Mouse (Mus musculus) naive thymus-derived CD4-positive, alpha-beta T cell, adult 2 months (primary cell): Measurements from ENCODE around the gene Cdk16.
"Not testable (repeated sequence)": the region's sequence is repeated elsewhere in the genome, so short reads cannot be mapped to it uniquely, and the experiment has no call there.

Experiments used
- DNase-seq: peaks from one replicate; pipeline ENCODE4 v3.0.0-alpha.2; 2011; ENCODE audit warnings: low read depth

Gene Cdk16

DNA sequence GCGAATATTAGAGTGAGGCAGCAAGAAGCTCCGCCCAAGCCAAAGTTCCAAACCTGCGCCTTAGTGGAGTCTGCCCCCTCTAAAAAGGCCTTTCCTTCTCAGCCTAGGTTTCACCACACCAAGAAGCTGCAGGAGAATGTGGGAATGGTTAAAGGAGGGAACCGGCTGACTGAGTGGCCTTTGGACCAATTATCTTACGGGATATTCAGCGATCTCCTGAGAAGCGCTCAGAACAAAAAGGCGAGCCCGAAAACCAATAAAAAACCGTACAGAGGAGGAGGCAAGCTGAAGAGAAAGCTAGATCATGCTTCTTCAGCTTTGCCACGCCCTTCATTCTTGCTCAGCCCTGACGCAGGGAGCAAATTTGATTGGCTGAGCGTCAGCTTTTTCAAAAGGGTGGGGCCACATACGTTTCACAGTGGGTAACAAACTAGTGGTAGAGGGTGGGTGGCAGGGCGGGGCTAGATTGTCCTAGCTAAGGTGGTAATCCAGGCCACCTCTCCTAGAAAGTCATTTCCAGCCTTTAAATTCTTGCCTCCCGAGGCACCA is at the start of gene Cdk16:
Gene Cdk16, plus strand, starts transcription at position 436 of the 549 bp plus-strand sequence.
- peak; percentile 92 for DNase-seq

DNA sequence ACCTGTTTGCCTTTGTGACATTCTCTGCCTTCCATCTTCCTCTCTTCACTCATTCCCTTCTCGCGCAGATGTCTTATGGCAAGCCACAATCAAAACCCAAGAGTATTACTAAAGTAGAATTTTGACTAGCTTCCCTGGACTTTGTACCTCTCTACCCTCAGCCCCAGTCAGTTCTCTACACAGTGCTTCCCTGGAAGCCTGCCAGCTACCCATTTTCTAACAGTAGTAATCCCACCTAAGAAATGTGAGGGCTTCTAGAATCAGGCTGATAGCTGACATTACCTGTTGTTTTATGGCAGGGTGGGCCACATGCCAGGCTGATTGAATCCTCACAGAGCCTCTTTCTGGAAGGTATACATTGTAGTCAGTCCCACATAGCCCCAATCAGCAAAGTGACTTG is 49.6 kb upstream of the Cdk16 start:
- DNase-seq, result no peak

DNA sequence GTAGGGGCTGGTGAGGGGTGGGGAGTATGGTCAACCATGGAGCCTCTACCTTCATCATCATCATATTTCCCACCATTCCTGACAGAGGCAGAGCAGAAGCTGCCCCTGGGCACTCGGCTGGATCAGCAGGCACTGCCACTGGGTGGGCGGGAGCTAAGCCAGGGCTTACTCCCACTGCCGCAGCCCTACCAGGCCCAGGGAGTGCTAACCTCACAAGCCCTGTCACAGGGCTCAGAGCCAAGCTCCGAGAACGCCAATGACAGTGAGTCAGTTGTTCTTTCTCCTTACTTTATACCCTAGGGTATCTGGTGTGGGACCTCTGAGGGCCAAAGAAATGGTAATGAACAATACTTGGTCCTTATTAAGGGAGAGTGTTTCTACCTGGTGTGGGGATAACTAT is 43.0 kb upstream of the Cdk16 start:
- DNase-seq, result no peak

DNA sequence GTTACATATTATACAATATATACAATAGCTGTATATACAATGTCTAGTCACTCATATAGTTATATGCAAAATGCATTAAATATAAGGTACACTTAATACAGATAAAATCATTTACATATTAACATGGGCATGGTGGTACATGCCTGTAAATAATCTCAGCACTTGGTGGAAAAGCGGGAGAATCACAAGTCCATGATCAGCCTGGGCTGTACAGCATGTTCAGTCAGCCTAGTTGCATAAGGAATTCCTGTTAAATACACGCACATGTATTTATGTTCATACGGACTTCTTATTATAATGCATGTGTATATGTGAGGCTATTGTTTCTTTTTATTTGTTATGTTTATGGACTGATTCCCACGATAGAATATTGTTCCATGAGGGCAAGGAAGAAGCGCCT is 30.2 kb upstream of the Cdk16 start:
- no peak for DNase-seq

DNA sequence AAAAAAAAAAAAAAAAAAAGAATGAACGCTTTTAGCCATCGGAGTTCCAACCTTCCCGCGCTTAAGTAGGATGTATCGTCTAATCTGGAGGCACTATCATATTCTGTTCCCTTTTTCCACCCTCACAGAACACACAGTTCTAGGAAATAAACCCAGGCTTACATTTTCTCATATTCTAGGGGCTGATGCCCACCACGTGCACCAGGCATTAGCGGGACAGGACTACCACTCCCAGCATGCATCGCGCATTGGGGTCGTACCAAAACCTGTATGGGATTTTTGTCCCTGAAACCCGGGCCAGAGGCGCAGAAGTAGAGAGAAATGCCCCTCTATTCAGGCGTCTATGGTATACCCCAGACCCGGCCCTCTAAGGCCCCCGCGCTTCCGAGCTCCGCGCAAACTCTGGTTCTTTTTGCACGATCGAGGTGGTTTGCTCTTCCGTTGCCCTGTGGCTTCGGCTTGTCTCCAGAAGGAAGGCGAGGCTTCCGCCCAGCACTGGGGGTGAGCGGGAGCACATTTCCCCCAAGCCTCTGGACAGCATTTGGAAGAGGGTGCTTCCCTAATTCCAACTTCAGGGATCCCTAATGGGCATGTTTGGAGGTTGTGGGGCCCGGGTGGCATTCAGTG is 29.6 kb upstream of the Cdk16 start, which contains the start of gene Uba1:
Gene Uba1, plus strand, starts transcription at position 301 of the 627 bp plus-strand sequence.
- DNase-seq, result peak; percentile 84

DNA sequence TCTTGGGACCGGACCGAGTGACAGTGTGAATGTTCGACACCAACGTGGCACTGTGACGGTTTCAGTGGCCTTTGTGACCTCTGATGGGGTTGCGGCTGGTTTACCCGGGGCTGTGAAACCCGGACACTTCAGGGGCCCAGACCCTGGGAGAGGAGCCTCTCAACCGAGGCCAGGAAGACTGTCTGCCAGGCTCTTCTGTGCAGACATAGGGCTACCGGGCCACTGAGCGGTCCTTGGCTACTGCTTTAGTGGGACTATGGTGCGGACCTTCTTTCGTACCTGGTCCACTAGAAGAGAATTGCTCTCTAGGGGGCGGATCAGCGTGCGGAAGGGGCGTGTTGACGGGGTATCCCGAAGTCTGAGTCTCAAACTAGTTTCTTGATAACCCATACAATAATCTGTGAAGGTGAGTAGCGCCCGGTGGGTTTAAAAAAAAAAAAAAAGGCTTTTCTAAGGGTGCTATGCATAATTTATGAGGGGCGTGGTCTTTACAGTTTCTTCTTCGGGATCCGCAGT is 28.8 kb upstream of the Cdk16 start:
- DNase-seq, result peak; percentile 36

DNA sequence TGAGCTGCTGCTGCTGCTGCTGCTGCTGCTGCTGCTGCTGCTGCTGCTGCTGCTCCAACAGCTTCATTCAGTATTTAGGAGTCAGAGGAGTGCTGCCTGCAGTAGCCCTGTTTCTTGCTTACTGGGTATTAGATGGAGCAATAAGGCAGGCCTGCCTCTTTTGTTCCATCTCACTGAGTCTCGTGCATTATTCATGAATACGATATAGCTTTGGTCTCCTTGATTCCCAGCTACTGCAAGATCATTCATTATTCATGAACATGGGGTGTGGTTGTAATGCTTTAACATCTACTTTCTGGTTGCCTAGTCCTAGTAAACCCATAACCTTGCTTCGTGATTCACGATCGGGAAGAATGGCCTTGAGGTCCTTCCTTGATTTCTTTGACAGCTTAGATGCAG is 25.4 kb upstream of the Cdk16 start:
- no peak for DNase-seq

DNA sequence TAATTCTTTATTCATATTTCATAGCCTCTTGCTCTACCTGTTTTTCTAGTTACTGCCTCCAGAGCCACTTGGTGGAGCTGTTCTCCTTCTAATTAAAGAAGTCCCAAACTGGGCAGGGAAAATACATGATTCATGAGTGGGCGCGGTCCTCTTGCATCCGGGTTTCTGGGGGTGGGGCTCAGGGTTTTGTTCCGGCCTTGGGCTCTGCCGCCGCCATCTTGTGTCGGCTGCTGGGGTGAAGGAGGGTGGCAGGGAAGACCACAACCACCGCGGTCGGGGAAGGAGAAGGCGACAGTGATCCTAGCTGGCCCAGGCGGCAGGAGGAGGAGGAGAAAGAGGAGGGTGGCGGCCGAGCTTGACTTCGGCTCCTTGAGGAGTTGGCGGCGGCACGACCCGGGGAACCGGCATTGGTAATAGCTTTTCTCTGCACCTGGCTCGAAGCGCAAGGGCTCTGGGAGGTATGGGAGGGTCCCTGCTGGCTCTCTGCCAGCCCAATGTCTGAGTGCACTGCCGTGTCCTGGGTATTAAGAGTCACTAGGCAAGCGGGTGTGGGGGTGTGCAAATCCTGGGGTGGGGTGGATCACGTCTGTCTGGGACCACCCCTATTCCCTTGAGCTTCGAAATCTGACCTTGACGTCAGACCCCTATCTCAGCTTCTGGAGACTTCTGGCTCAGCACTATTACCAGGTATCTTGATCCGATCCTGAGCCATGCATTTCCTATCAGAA is 24.9 kb upstream of the Cdk16 start:
- peak; percentile 89 for DNase-seq

DNA sequence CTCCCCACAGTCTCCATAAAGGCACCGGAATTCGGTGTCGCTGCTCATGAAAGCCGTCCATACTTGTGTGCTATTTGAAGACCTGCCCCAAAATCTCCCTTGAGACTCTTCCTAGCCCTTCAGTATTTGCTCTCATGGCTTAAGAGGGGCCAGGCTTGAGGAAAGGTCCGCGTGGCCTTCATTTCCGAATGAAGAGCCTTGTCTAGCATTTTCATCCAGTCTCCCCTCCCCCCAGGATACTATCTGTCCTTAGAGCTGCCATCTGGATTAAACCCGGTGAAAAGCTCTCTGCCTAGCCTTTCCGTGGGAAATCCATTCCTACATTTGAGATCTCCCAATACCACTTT is 24.3 kb upstream of the Cdk16 start:
- no peak for DNase-seq

DNA sequence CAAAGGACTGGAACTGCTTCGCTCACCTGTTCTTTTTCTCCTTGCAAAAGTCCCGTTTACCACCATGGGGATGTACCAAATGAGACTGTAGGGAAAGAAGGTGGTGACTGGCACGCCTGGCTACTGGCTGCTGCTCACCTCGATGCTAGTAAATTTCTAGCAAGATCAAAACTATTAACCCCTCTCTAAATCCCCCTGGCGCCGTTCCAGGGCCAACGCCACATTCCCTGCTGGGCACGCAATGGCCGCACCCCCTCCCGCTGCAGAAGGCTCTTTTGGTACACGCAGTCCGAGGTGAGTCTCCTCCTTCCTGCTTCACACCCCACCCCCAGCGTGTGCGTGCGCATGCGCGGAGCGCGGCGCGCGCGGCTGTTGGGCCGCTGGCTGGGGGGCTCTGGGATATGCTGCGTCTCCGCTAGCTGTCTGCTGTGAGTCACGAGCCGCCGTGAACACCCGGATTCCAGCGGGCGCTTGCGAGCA is 354 bp downstream of the Cdk16 start:
- DNase-seq, result peak; percentile 87

DNA sequence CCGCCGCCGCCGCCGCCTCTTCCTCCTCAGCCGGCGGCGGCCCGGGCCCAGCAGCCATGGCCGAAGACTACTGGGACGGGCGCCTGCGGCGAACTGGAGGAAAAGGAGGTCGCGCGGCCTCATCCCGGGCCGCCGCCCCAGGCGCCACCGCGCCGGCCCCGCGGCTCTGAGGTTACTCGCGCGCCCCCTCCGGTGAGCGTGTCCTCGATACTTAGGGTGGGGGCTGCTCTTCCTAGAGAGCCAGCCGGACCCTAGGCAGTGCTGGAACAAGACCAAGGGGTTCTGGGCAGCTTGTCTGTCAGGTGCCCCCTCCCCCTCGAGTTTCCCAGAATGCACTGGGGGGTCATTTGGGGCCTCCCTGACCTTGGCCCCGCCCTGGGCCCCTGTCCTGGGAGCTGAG is 861 bp downstream of the Cdk16 start:
- DNase-seq, result peak; percentile 65

DNA sequence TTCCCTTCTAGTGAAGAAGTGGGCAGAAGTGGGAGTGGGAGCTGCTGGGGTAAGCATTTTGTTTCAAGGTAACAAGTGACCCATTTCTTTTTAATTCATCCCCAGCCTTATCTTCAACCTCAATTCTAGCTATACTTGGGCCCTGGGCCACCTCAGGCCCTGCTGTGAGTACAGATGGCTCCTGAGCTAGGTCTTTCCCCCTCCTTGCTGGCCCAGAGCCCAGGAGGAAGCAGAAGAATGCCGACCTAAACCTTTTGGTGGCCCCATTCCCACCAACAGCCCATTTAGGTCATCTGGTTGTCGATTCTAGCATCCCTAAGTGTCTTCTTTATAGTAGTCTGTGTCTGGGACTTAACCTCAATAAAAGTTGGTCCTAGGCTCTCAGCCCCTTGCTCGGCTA is 3.8 kb downstream of the Cdk16 start:
- DNase-seq, result no peak

DNA sequence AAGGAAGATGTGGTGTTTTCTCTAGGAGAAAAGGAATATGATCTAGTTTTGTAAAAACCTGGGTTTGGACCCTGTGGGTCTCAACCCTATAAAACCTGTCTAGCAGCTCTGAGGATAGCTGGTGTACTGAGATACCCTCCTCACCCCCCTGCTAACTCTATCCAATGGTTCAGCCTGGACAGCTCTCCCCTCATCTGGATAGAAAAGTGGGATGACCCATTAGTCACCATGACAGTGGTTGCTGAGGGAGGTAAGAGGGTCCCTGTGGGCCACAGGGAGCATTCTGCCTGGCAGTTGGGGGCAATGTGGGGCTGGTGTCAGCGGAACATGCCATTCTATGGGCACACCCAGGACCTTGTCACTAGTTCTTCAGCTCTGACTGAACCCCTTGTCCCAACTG is 4.9 kb downstream of the Cdk16 start:
- no peak for DNase-seq

DNA sequence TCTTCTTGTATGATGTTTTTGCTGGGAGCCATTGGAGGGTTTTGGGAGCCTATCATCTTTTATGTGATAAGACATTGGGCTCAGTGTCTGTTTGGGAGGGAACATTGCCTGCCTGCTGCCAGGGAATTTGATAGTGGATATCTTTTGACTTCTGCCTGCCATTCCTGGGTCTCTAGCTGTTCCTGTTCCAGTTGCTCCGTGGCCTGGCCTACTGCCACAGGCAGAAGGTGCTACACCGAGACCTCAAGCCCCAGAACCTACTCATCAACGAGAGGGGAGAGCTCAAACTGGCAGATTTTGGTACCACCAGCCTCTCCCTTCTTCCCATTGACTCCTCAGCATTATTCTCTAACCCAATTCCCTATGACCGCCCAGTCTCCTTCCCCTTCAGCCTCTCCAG is 8.1 kb downstream of the Cdk16 start:
- DNase-seq, result no peak

DNA sequence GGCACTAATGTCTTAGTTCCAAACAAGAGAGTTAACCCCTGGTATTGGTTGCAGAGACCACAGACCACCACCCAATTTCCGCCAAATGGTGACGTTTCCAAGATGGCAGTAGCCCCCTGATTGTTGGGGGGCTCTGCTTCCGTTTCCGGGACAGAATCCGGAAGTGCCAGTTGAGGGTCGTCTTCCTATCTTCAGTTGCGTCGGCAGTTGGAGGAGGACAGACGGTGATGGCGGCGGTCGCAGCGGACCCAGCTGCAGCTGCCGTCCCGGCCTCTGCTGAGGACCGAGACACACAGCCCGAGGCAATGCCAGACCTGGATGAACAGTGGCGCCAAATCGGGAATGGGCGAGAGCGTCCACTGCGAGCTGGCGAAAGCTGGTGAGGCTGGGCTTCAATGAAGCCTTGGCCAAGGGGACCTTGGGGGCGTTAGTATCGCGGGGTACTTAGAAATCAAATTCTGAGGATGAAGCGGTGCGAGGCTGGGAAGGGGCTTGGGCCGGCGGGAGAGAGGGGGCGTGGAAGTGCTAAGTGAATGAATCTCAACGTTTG is 16.1 kb downstream of the Cdk16 start, which contains the start of gene Usp11:
Gene Usp11, plus strand, starts transcription at position 166 of the 550 bp plus-strand sequence.
- DNase-seq, result no peak

DNA sequence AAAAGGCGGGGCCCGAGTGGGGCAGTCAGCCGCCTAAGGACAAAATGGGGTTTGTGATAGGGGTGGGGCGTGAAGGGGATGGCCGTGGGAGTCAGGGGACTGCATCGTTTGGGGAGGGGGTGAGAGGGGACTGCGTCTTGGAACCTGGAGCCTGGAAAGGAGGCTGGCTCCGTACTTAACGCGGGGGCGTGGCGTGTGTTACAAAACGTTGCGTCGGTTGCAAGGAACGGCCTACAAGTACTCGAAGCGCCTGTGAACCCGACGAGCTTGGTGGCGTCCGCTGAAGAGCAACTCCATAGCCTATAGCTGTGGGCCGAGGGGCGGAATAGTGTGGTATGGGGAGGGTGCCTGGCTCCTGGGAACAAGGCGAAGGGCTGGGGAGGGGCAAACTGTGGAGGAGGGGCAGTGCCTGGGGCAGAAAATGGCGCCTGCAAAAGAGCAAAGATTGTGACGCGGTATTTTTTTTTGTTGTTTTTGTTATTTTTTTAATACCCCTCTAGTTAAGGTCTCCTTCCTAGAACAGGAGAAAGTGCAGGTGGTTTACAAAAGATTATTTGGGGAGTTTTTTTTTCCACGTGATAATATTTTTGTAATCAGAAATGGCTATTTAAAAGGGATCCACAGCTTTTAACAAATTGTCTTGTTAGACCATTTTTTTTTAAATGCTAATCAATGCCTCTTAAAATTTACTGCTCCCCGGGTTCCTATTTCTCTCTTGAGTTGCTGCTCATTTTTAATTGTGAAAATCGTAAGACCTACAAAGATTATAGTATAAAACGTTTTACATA is 16.7 kb downstream of the Cdk16 start:
- DNase-seq, result peak; percentile 85

DNA sequence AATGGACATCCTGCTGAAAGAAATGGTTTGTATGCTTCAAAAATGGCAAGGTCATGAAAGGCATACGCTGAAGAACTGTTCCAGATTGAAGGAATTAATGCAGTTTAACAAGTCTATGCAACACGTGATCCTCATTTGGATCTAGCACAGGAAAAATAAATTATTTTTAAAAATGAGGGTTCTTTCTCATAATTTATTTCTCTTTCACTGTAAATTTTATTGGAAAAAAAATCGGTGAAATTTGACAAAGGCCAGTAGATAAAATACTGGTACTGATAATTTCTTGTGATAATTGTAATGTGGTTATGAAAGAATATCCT is 17.3 kb downstream of the Cdk16 start:
- no peak for DNase-seq

DNA sequence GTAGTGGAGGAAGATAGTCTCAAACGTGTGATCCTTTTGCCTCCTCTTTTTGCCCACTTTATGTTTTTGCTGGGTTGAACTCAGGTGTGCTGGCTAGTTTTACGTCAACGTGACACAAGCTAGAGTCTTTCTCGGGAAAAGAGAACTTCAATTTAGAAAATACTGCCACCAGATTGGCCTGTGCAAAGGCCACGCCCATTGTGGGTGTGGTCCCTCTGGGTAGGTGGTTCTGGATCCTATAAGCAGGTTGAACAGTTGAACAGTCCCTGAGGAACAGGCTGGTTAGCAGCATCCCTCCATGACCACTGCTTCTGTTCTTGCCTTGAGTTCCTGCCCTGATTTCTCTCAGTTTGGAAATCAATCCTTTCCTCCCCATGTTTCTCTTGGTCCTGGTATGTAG is 40.9 kb downstream of the Cdk16 start:
- no peak for DNase-seq

DNA sequence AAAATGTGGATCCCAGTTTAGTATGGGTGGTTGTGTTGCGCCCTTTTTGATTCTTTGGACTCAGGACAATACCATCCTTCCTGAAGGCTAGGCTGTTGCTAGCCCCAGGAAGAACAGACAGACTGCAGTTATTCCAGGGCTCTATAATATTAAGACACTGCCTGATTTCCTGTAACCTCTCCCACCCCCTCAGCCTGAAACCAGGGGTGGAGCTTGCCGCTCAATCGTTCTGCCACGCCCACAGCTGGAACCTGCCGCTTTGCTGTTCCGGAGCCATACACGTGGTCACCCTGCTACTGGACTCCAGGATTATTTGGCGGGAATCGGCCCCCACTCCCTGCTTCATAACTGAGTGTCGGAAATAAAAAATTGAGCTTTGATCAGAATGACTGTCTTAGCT is 42.3 kb downstream of the Cdk16 start:
- not testable (repeated sequence) for DNase-seq

DNA sequence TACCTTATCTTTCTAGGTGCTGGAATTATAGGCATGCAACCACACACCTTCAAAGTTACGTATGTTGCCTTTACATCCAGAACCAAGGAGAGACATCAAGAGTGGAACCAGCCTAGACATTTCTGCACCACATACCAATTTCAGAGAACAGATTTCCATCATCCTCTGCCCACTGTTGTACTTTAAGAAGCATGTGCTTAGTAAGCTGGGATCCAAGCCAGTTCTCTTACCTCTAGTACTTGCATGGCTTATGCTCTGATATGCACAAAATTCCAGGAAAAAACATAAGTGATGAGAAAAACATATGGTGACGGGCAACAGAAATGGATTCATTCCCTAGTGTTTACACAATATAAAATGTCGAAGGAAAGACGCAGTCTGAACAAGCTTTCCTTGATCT is 48.7 kb downstream of the Cdk16 start:
- no peak for DNase-seq

DNA sequence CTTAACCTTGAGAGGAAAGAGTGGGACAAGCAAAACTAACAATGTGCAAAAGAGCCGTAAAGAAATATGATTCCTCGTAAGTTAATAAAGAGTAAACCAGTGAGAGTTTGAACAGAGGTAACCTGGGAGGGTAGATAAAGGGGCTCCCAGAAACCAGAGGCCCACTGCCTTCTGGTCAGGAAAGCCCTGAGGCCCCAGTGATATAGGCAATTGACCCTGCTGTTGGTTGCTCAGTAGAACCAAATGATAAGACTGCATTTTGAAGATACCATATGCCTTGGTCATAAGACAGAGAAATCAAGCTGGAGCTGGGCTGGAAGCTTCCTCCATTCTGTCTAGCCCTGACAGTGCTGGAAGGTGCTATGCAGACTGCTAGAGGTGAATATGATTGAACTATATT is 61.1 kb downstream of the Cdk16 start:
- DNase-seq, result no peak
